Comparison of ENCODE assay signal across 22 mouse cellular contexts in genomic region chr5:66834756-66835155, GRCm38 (mm10).
A peak's percentile ranks its signal among the peaks of the same experiment; 100 is the strongest.
DNase-seq lines count a peak whose midpoint lies in the region; ATAC-seq and TF ChIP-seq lines count a peak whose summit lies in the region.
"Had no signal": no experiment of that assay in that cellular context is flagged by ENCODE, and none has a peak within 500 bp of the region (broad histone marks: within the 10 kb centered on the region; RNA-seq: fewer than 3 reads in every experiment).

No protein-coding gene starts in this region.

- no peaks in the 10 kb centered on the region for H3K27me3 ChIP-seq in kidney, postnatal 0 days (ENCODE audit: insufficient read depth, low read length)
- H3K27me3 ChIP-seq in embryonic facial prominence, embryonic 14.5 days (replicated peaks; ENCODE audit: control insufficient read depth, insufficient read depth, low read length): no peaks in the 10 kb centered on the region
- no peaks in the 10 kb centered on the region for H3K27me3 ChIP-seq in limb, embryonic 14.5 days (ENCODE audit: control insufficient read depth, insufficient read depth, low read length)
- H3K27me3 ChIP-seq: forebrain, embryonic 15.5 days had no signal

- H3K27ac ChIP-seq in kidney, postnatal 0 days: no peak overlapping the region
- no peak overlapping the region; the same call in 1 of the 2 replicates for H3K27ac ChIP-seq in embryonic facial prominence, embryonic 14.5 days (replicated peaks; ENCODE audit: low read depth, low read length)
- H3K27ac ChIP-seq in limb, embryonic 14.5 days (replicated peaks; ENCODE audit: low read depth, low read length): no peak overlapping the region
- H3K27ac ChIP-seq: forebrain, embryonic 15.5 days; hindbrain, postnatal 0 days; stomach, postnatal 0 days had no signal

- WGBS in kidney, postnatal 0 days: 46% methylated on average over 6 of the region's 6 CpGs
- WGBS in embryonic facial prominence, embryonic 14.5 days: 37% methylated on average over 6 of the region's 6 CpGs
- WGBS in limb, embryonic 14.5 days: 17% methylated on average over 6 of the region's 6 CpGs

- no peaks in the 10 kb centered on the region for H3K9me3 ChIP-seq in kidney, postnatal 0 days (replicated peaks; ENCODE audit: low read length)
- H3K9me3 ChIP-seq in embryonic facial prominence, embryonic 14.5 days (ENCODE audit: control insufficient read depth, low read length): no peaks in the 10 kb centered on the region
- H3K9me3 ChIP-seq in limb, embryonic 14.5 days (ENCODE audit: control insufficient read depth, low read length): no peaks in the 10 kb centered on the region
- H3K9me3 ChIP-seq: forebrain, embryonic 15.5 days; heart, embryonic 12.5 days had no signal

- no peak for TF ChIP-seq POLR2A in limb, embryonic 14.5 days (IDR thresholded peaks at IDR 0.05; ENCODE audit: borderline replicate concordance, extremely low read depth, insufficient read depth, insufficient read length)

- ATAC-seq in kidney, postnatal 0 days (replicated peaks; ENCODE audit: low FRiP score, low read depth): no peak
- ATAC-seq in embryonic facial prominence, embryonic 14.5 days (ENCODE audit: low read depth): no peak
- ATAC-seq in limb, embryonic 14.5 days (ENCODE audit: low FRiP score, low read depth): peak; percentile 58; the same call in 1 of the 2 replicates
- ATAC-seq: forebrain, embryonic 15.5 days; hindbrain, postnatal 0 days; intestine, embryonic 16.5 days had no signal

- H3K4me2 ChIP-seq in kidney, postnatal 0 days (ENCODE audit: low read length): no peak overlapping the region
- H3K4me2 ChIP-seq in embryonic facial prominence, embryonic 14.5 days (ENCODE audit: low read depth, low read length): no peak overlapping the region
- H3K4me2 ChIP-seq in limb, embryonic 14.5 days (replicated peaks; ENCODE audit: low read depth, low read length, severe bottlenecking): no peak overlapping the region
- H3K4me2 ChIP-seq: forebrain, embryonic 15.5 days; heart, embryonic 12.5 days; midbrain, embryonic 11.5 days had no signal

- H3K9ac ChIP-seq in kidney, postnatal 0 days (ENCODE audit: low read depth, low read length): no peak overlapping the region
- no peak overlapping the region for H3K9ac ChIP-seq in embryonic facial prominence, embryonic 14.5 days (ENCODE audit: low read depth, low read length)
- no peak overlapping the region for H3K9ac ChIP-seq in limb, embryonic 14.5 days (ENCODE audit: low read depth, low read length, severe bottlenecking)
- H3K9ac ChIP-seq: forebrain, embryonic 15.5 days; heart, embryonic 12.5 days had no signal

- H3K36me3 ChIP-seq in kidney, postnatal 0 days (ENCODE audit: insufficient read depth, low read length): no peaks in the 10 kb centered on the region
- H3K36me3 ChIP-seq in embryonic facial prominence, embryonic 14.5 days (ENCODE audit: control insufficient read depth, insufficient read depth, low read length): no peaks in the 10 kb centered on the region
- no peaks in the 10 kb centered on the region for H3K36me3 ChIP-seq in limb, embryonic 14.5 days (ENCODE audit: control insufficient read depth, insufficient read depth, low read length)
- H3K36me3 ChIP-seq: forebrain, embryonic 15.5 days; heart, embryonic 12.5 days had no signal

- no peak overlapping the region for H3K4me3 ChIP-seq in kidney, postnatal 0 days (replicated peaks; ENCODE audit: low read depth, low read length)
- no peak overlapping the region for H3K4me3 ChIP-seq in embryonic facial prominence, embryonic 14.5 days (ENCODE audit: low read depth, low read length)
- no peak overlapping the region for H3K4me3 ChIP-seq in limb, embryonic 14.5 days (replicated peaks; ENCODE audit: low read length)
- H3K4me3 ChIP-seq: forebrain, embryonic 15.5 days; heart, embryonic 12.5 days had no signal

- no peak for TF ChIP-seq CTCF in kidney, postnatal 0 days (IDR thresholded peaks at IDR 0.05; ENCODE audit: low read depth)

- peak; percentile 5 for DNase-seq in kidney, postnatal 0 days (ENCODE audit: low spot score)
- no peak for DNase-seq in kidney, postnatal 25 days
- DNase-seq in embryo, embryonic 10.5 days (ENCODE audit: low spot score): peak; percentile 36
- DNase-seq in embryonic facial prominence, embryonic 14.5 days (ENCODE audit: low spot score): peak; percentile 59
- DNase-seq in limb, embryonic 14.5 days (ENCODE audit: low spot score): peak; percentile 69
- DNase-seq in right cerebral cortex, adult 18-20 months: no peak
- DNase-seq in adrenal gland, adult 2 months: no peak
- DNase-seq: cerebellum, adult 11-12 months; cerebellum, postnatal 10 days; gastrocnemius, postnatal 14 days; heart, adult 18-20 months; heart, postnatal 14 days; kidney, adult 9 months; kidney, postnatal 36 days; layer of hippocampus, postnatal 36 days; right cerebral cortex, postnatal 14 days had no signal

- no peaks in the 10 kb centered on the region for H3K4me1 ChIP-seq in kidney, postnatal 0 days (replicated peaks; ENCODE audit: insufficient read depth, low read length)
- peaks cover 3% of the 10 kb centered on the region; the same call in 1 of the 2 replicates for H3K4me1 ChIP-seq in embryonic facial prominence, embryonic 14.5 days (ENCODE audit: control insufficient read depth, insufficient read depth, low read length)
- 0 out of 2 replicates have a peak, but pooled peaks cover 10% of the 10 kb centered on the region for H3K4me1 ChIP-seq in limb, embryonic 14.5 days (ENCODE audit: control insufficient read depth, insufficient read depth, low read length)
- H3K4me1 ChIP-seq: forebrain, embryonic 15.5 days; heart, embryonic 12.5 days had no signal

Comparison
In these comparisons a context has a peak if more than half of its experiments do, and no peak if none do; other contexts are left out.
1. DNase-seq: peak in kidney, postnatal 0 days (single experiment), embryo, embryonic 10.5 days (single experiment), embryonic facial prominence, embryonic 14.5 days (single experiment) and limb, embryonic 14.5 days (single experiment); none in kidney, postnatal 25 days (0 of 2), right cerebral cortex, adult 18-20 months (single experiment) and adrenal gland, adult 2 months (single experiment).